ENCODE assay signal across 17 mouse cellular contexts in genomic region chr12:58550859-58551761, GRCm38 (mm10).
DNase-seq lines count a peak whose midpoint lies in the region; ATAC-seq lines count a peak whose summit lies in the region.
"Had no signal": no experiment of that assay in that cellular context is flagged by ENCODE, and none has a peak within 500 bp of the region (broad histone marks: within the 10 kb centered on the region; RNA-seq: fewer than 3 reads in every experiment).

No protein-coding gene starts in this region.

- no peaks in the 10 kb centered on the region for H3K36me3 ChIP-seq in neural tube, embryonic 15.5 days
- H3K36me3 ChIP-seq in forebrain, embryonic 10.5 days (replicated peaks), result no peaks in the 10 kb centered on the region
- H3K36me3 ChIP-seq in limb, embryonic 13.5 days, result no peaks in the 10 kb centered on the region
- H3K36me3 ChIP-seq: embryonic facial prominence, embryonic 12.5 days; liver, embryonic 12.5 days; stomach, embryonic 15.5 days had no signal

- WGBS in neural tube, embryonic 15.5 days, result 21% methylated on average over 9 of the region's 9 CpGs
- WGBS in forebrain, embryonic 10.5 days, result 20% methylated on average over 9 of the region's 9 CpGs
- WGBS in limb, embryonic 13.5 days, result 36% methylated on average over 9 of the region's 9 CpGs

- H3K4me3 ChIP-seq in neural tube, embryonic 15.5 days (replicated peaks), result no peak overlapping the region
- no peak overlapping the region for H3K4me3 ChIP-seq in forebrain, embryonic 10.5 days
- H3K4me3 ChIP-seq in limb, embryonic 13.5 days, result no peak overlapping the region
- H3K4me3 ChIP-seq: embryonic facial prominence, embryonic 12.5 days; heart, adult 2 months; liver, embryonic 12.5 days; stomach, embryonic 15.5 days had no signal

- H3K9ac ChIP-seq in neural tube, embryonic 15.5 days (replicated peaks), result no peak overlapping the region
- H3K9ac ChIP-seq in limb, embryonic 13.5 days, result no peak overlapping the region
- H3K9ac ChIP-seq: embryonic facial prominence, embryonic 12.5 days; liver, embryonic 12.5 days; stomach, embryonic 15.5 days had no signal

- no peak overlapping the region for H3K27ac ChIP-seq in neural tube, embryonic 15.5 days (replicated peaks)
- H3K27ac ChIP-seq in forebrain, embryonic 10.5 days, result peak overlapping the region; percentile 40; the same call in 1 of the 2 replicates
- H3K27ac ChIP-seq in limb, embryonic 13.5 days, result peak overlapping the region; percentile 53; the same call in 1 of the 2 replicates
- H3K27ac ChIP-seq: embryonic facial prominence, embryonic 12.5 days; heart, adult 2 months; liver, embryonic 12.5 days; stomach, embryonic 15.5 days had no signal

- peaks cover 15% of the 10 kb centered on the region; the same call in 1 of the 2 replicates for H3K4me1 ChIP-seq in neural tube, embryonic 15.5 days
- peaks cover 20% of the 10 kb centered on the region for H3K4me1 ChIP-seq in forebrain, embryonic 10.5 days
- peaks cover 20% of the 10 kb centered on the region for H3K4me1 ChIP-seq in limb, embryonic 13.5 days
- H3K4me1 ChIP-seq: embryonic facial prominence, embryonic 12.5 days; liver, embryonic 12.5 days; stomach, embryonic 15.5 days had no signal

- no peaks in the 10 kb centered on the region for H3K27me3 ChIP-seq in neural tube, embryonic 15.5 days (replicated peaks)
- no peaks in the 10 kb centered on the region for H3K27me3 ChIP-seq in forebrain, embryonic 10.5 days (ENCODE audit: poor library complexity, severe bottlenecking)
- no peaks in the 10 kb centered on the region for H3K27me3 ChIP-seq in limb, embryonic 13.5 days
- H3K27me3 ChIP-seq: embryonic facial prominence, embryonic 12.5 days; liver, embryonic 12.5 days; stomach, embryonic 15.5 days had no signal

- ATAC-seq in neural tube, embryonic 15.5 days (ENCODE audit: low FRiP score), result no peak
- ATAC-seq in limb, embryonic 13.5 days (ENCODE audit: low FRiP score, low read depth), result no peak
- ATAC-seq: intestine, embryonic 16.5 days; liver, embryonic 12.5 days had no signal

- H3K4me2 ChIP-seq in neural tube, embryonic 15.5 days, result peak overlapping the region; percentile 24
- H3K4me2 ChIP-seq in limb, embryonic 13.5 days (replicated peaks), result peak overlapping the region; percentile 16; the same call in 1 of the 2 replicates
- H3K4me2 ChIP-seq: embryonic facial prominence, embryonic 12.5 days; liver, embryonic 12.5 days; stomach, embryonic 15.5 days had no signal

- DNase-seq in neural tube, embryonic 10.5 days (ENCODE audit: extremely low spot score, low spot score), result no peak
- DNase-seq in forebrain, embryonic 10.5 days (ENCODE audit: extremely low spot score, low spot score), result no peak
- DNase-seq in urinary bladder, adult 2 months (ENCODE audit: low spot score), result no peak
- DNase-seq in c-Kit-positive CD71-positive TER-119-positive erythroid progenitor cells, embryonic 14.5 days (ENCODE audit: low spot score), result no peak
- no peak for DNase-seq in right cerebral cortex, postnatal 14 days
- DNase-seq: cerebellum, adult 11-12 months; heart, adult 2 months; heart, postnatal 10 days; kidney, postnatal 25 days; lung, postnatal 10 days; thymus, postnatal 4 days had no signal

- H3K9me3 ChIP-seq in neural tube, embryonic 15.5 days (replicated peaks), result no peaks in the 10 kb centered on the region
- H3K9me3 ChIP-seq in forebrain, embryonic 10.5 days, result no peaks in the 10 kb centered on the region
- H3K9me3 ChIP-seq in limb, embryonic 13.5 days, result no peaks in the 10 kb centered on the region
- H3K9me3 ChIP-seq: embryonic facial prominence, embryonic 12.5 days; liver, embryonic 12.5 days; stomach, embryonic 15.5 days had no signal
